Comparison of ENCODE assay signal across 20 mouse cellular contexts in genomic region chr6:114264426-114264825, GRCm38 (mm10). TPM values are rescaled to one million over a fixed set of nuclear protein-coding genes. Genes with fewer than 3 reads are reported as not detected.
DNase-seq lines count a peak whose midpoint lies in the region; ATAC-seq and TF ChIP-seq lines count a peak whose summit lies in the region.
"Had no signal": no experiment of that assay in that cellular context is flagged by ENCODE, and none has a peak within 500 bp of the region (broad histone marks: within the 10 kb centered on the region; RNA-seq: fewer than 3 reads in every experiment).

No protein-coding gene starts in this region.

- no peaks in the 10 kb centered on the region for H3K36me3 ChIP-seq in heart, embryonic 13.5 days
- H3K36me3 ChIP-seq in liver, embryonic 11.5 days (ENCODE audit: control insufficient read depth, insufficient read depth, low read length) = no peaks in the 10 kb centered on the region
- H3K36me3 ChIP-seq in intestine, postnatal 0 days (ENCODE audit: control insufficient read depth, insufficient read depth) = no peaks in the 10 kb centered on the region

- intact Hi-C loops in heart, postnatal 14 days (cut with DNase I) = no loop called here

- no peak for DNase-seq in heart, postnatal 14 days
- peak; percentile 6 for DNase-seq in liver
- no peak for DNase-seq in liver, embryonic 11.5 days (ENCODE audit: low spot score)
- peak; percentile 69 for DNase-seq in retina, postnatal 1 day
- no peak for DNase-seq in retina, embryonic 14.5 days (ENCODE audit: low spot score)
- no peak for DNase-seq in frontal cortex, postnatal 14 days (ENCODE audit: low spot score in 2 of 2)
- DNase-seq: adrenal gland, postnatal 25 days; cerebellum, adult 9-11 months; gastrocnemius, postnatal 14 days; heart, postnatal 10 days; layer of hippocampus, postnatal 36 days; left cerebral cortex, postnatal 4 days; lung, postnatal 14 days had no signal

- no peak for TF ChIP-seq CTCF in intestine, postnatal 0 days (IDR thresholded peaks at IDR 0.05; ENCODE audit: low read depth)

- 25% methylated on average over 5 of the region's 5 CpGs for WGBS in heart, embryonic 13.5 days
- WGBS in liver, embryonic 11.5 days = 39% methylated on average over 5 of the region's 5 CpGs
- 38% methylated on average over 5 of the region's 5 CpGs for WGBS in intestine, postnatal 0 days

- no peaks in the 10 kb centered on the region for H3K9me3 ChIP-seq in heart, embryonic 13.5 days
- H3K9me3 ChIP-seq in liver, embryonic 11.5 days (ENCODE audit: control insufficient read depth, low read length) = no peaks in the 10 kb centered on the region
- no peaks in the 10 kb centered on the region for H3K9me3 ChIP-seq in intestine, postnatal 0 days (ENCODE audit: control insufficient read depth)

- H3K4me2 ChIP-seq in heart, embryonic 13.5 days = 0 out of 2 replicates have a peak overlapping the region, but pooled peaks have one; percentile 1
- H3K4me2 ChIP-seq in liver, embryonic 11.5 days = no peak overlapping the region
- no peak overlapping the region for H3K4me2 ChIP-seq in intestine, postnatal 0 days (replicated peaks; ENCODE audit: low read depth)

- H3K27me3 ChIP-seq in heart, embryonic 13.5 days (replicated peaks) = peaks cover 73% of the 10 kb centered on the region
- H3K27me3 ChIP-seq in liver, embryonic 11.5 days (replicated peaks; ENCODE audit: control insufficient read depth, insufficient read depth, low read length) = no peaks in the 10 kb centered on the region; the same call in 1 of the 2 replicates
- no peaks in the 10 kb centered on the region; the same call in 1 of the 2 replicates for H3K27me3 ChIP-seq in intestine, postnatal 0 days (replicated peaks; ENCODE audit: control insufficient read depth, insufficient read depth, low read length)

- H3K9ac ChIP-seq in heart, embryonic 13.5 days = no peak overlapping the region
- H3K9ac ChIP-seq in liver, embryonic 11.5 days (ENCODE audit: low read depth, low read length) = no peak overlapping the region
- no peak overlapping the region for H3K9ac ChIP-seq in intestine, postnatal 0 days (ENCODE audit: low read depth, low read length)
- H3K9ac ChIP-seq: liver, embryonic 14.5 days had no signal

- peaks cover 17% of the 10 kb centered on the region for H3K4me1 ChIP-seq in heart, embryonic 13.5 days
- H3K4me1 ChIP-seq in liver, embryonic 11.5 days (replicated peaks; ENCODE audit: control insufficient read depth, insufficient read depth, low read length) = no peaks in the 10 kb centered on the region
- no peaks in the 10 kb centered on the region for H3K4me1 ChIP-seq in intestine, postnatal 0 days (replicated peaks; ENCODE audit: control insufficient read depth, insufficient read depth, low read length)

- H3K4me3 ChIP-seq in heart, embryonic 13.5 days = no peak overlapping the region
- H3K4me3 ChIP-seq in liver, embryonic 11.5 days (ENCODE audit: low read depth, low read length) = no peak overlapping the region
- H3K4me3 ChIP-seq in intestine, postnatal 0 days (ENCODE audit: low read depth, low read length) = no peak overlapping the region
- H3K4me3 ChIP-seq: myocyte had no signal

- ATAC-seq in heart, embryonic 13.5 days (ENCODE audit: extremely low read depth, insufficient number of reproducible peaks, low FRiP score, low TSS enrichment) = no peak
- ATAC-seq in liver, embryonic 11.5 days (replicated peaks; ENCODE audit: low FRiP score) = no peak
- ATAC-seq in intestine, postnatal 0 days = no peak
- ATAC-seq: activated CD4-positive, CD25-positive, alpha-beta regulatory T cell, adult 4 months; inflammation-experienced regulatory T-cells, adult 6 months had no signal

- H3K27ac ChIP-seq in heart, embryonic 13.5 days (replicated peaks) = no peak overlapping the region
- no peak overlapping the region for H3K27ac ChIP-seq in liver, embryonic 11.5 days (ENCODE audit: low read depth, low read length)
- H3K27ac ChIP-seq in intestine, postnatal 0 days (ENCODE audit: low read depth, low read length) = no peak overlapping the region
- H3K27ac ChIP-seq: liver, embryonic 14.5 days; stomach, postnatal 0 days had no signal

RNA-seq across cellular contexts. Expression of gene Slc6a1, which starts 18.0 kb away (rescaled TPM):
- 0.27 and 0.63 TPM in 2 replicates for polyA plus RNA-seq in heart, embryonic 13.5 days (2015; fragmentation: Nextera tagmentation; extraction: Ambion mirVana)
- under 1 TPM in 1 of 2 experiments, not detected in 1; 0.07 TPM for total RNA-seq in heart, postnatal 14 days (2021)
- polyA plus RNA-seq in liver, embryonic 11.5 days (2014; fragmentation: Nextera tagmentation; extraction: Ambion mirVana) = 0.05 and 0.08 TPM in 2 replicates
- polyA plus RNA-seq in intestine, postnatal 0 days (2015; fragmentation: Nextera tagmentation; extraction: Ambion mirVana) = not detected in 2 replicates
- total RNA-seq: adrenal gland, postnatal 25 days had no signal
- polyA plus RNA-seq: myocyte; stomach, postnatal 0 days had no signal

Comparison
In these comparisons a context has a peak if more than half of its experiments do, and no peak if none do; other contexts are left out.
1. DNase-seq: peak in liver (single experiment) and retina, postnatal 1 day (single experiment); none in heart, postnatal 14 days (0 of 2), liver, embryonic 11.5 days (single experiment), retina, embryonic 14.5 days (single experiment) and frontal cortex, postnatal 14 days (0 of 2).